Mouse (Mus musculus): Measurements from ENCODE around the gene Map7d1.

GRCm38 (mm10) chr4:126217771-126218170 lies 38.4 kb downstream of the Map7d1 start:
- TF ChIP-seq CTCF (IDR thresholded peaks at IDR 0.05) (no peak), EP300 (IDR thresholded peaks at IDR 0.05) (no peak; the same call in 1 of the 2 replicates)
